ENCODE assay signal across 11 mouse cellular contexts in the genomic region with DNA sequence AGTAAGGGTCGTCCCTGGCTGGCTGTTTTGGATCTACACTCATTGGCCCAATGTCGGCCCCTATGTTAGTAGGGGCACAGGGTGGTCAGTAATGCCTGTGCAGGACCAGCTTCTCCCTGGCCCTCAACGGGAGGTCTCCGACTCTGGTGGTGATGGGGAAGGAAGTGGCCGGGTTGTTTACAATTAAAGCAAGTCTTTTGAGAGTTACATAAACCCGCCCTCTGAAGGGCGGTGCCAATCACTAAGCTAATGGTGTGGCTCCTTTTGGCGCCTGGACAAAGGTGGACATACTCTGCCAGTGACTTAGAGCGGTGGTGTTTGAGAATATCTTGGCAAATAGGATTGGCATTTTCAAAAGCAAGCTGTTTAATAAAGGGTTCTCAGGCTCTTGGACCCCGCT.
DNase-seq lines count a peak whose midpoint lies in the region; ATAC-seq lines count a peak whose summit lies in the region.
"Had no signal": no experiment of that assay in that cellular context is flagged by ENCODE, and none has a peak within 500 bp of the region (broad histone marks: within the 10 kb centered on the region; RNA-seq: fewer than 3 reads in every experiment).

No protein-coding gene starts in this region.

- ATAC-seq in megakaryocyte-erythroid progenitor cell, adult 5-6 weeks (replicated peaks; ENCODE audit: low FRiP score, low TSS enrichment, poor library complexity, severe bottlenecking) = no peak
- ATAC-seq: Patski had no signal

- peak; percentile 13 for DNase-seq in adrenal gland, postnatal 14 days
- DNase-seq in adrenal gland, postnatal 25 days = no peak
- DNase-seq in left cerebral cortex, postnatal 4 days = peak; percentile 5
- no peak for DNase-seq in left cerebral cortex, postnatal 36 days (ENCODE audit: low spot score in 2 of 2)
- peak; percentile 30 to 53 for DNase-seq in lung, adult 18-20 months
- DNase-seq in lung, postnatal 4 days = peak; percentile 57 to 66
- DNase-seq in ovary, adult 18-20 months (ENCODE audit: low spot score) = no peak
- DNase-seq: cerebellum, adult 8-10 months; liver had no signal

- intact Hi-C loops in left cerebral cortex, postnatal 4 days (cut with DNase I) = loop anchor here (2.0 to 10.0 kb wide), 2 partner anchors 109 to 137 kb away; no protein-coding TSS in a partner anchor
- intact Hi-C loops in left cerebral cortex, postnatal 36 days (cut with DNase I) = loop anchor here (2.0 to 10.0 kb wide), 2 partner anchors 53 to 329 kb away; no protein-coding TSS in a partner anchor

Comparison
In these comparisons a context has a peak if more than half of its experiments do, and no peak if none do; other contexts are left out.
1. DNase-seq: peak in adrenal gland, postnatal 14 days (single experiment), left cerebral cortex, postnatal 4 days (single experiment), lung, adult 18-20 months (2 of 2) and lung, postnatal 4 days (2 of 2); none in adrenal gland, postnatal 25 days (single experiment), left cerebral cortex, postnatal 36 days (0 of 2) and ovary, adult 18-20 months (single experiment).